Mouse (Mus musculus): ENCODE results near the gene Med16. TPM values are rescaled to one million over a fixed set of nuclear protein-coding genes. Genes with fewer than 3 reads are reported as not detected.

Gene Med16
- polyA plus RNA-seq, 1 experiment from 2014 or later = 34.8 TPM

GRCm38 (mm10) chr10:79864351-79865188 lies 44.2 kb downstream of the Med16 start:
- 0 out of 2 replicates have a peak, but pooled peaks have one; percentile 5 for ATAC-seq (replicated peaks; ENCODE audit: insufficient number of reproducible peaks, insufficient read depth, low FRiP score, low read depth)
- peaks cover 52% of the 10 kb centered on the region for H3K36me3 ChIP-seq
- no peaks in the 10 kb centered on the region for H3K9me3 ChIP-seq (replicated peaks)
- H3K4me2 ChIP-seq = no peak overlapping the region
- peaks cover 26% of the 10 kb centered on the region for H3K4me1 ChIP-seq (replicated peaks)
- H3K9ac ChIP-seq = no peak overlapping the region
- H3K27me3 ChIP-seq = no peaks in the 10 kb centered on the region
- no peak overlapping the region for H3K4me3 ChIP-seq
- no peak overlapping the region for H3K27ac ChIP-seq
- 52% methylated on average over 10 of the region's 10 CpGs for whole genome bisulfite sequencing

GRCm38 (mm10) chr10:79862925-79863324 lies 45.8 kb downstream of the Med16 start:
- Histone ChIP-seq H3K27ac (no peak overlapping the region), H3K27me3 (no peaks in the 10 kb centered on the region), H3K36me3 (peaks cover 62% of the 10 kb centered on the region), H3K9me3 (replicated peaks) (no peaks in the 10 kb centered on the region), H3K4me3 (no peak overlapping the region), H3K4me1 (replicated peaks) (peaks cover 43% of the 10 kb centered on the region), H3K9ac (no peak overlapping the region), H3K4me2 (no peak overlapping the region)
- 61% methylated on average over 10 of the region's 10 CpGs for WGBS
- ATAC-seq (replicated peaks; ENCODE audit: insufficient number of reproducible peaks, insufficient read depth, low FRiP score, low read depth) = no peak

- no peak for ATAC-seq (replicated peaks; ENCODE audit: insufficient number of reproducible peaks, insufficient read depth, low FRiP score, low read depth)
These were observed 46.5 kb downstream of the Med16 start for GRCm38 (mm10) chr10:79862049-79862788.

GRCm38 (mm10) chr10:79861230-79862048 lies 47.3 kb downstream of the Med16 start:
- no peaks in the 10 kb centered on the region for H3K27me3 ChIP-seq
- no peak for ATAC-seq (replicated peaks; ENCODE audit: insufficient number of reproducible peaks, insufficient read depth, low FRiP score, low read depth)
- no peak overlapping the region for H3K4me2 ChIP-seq
- H3K4me1 ChIP-seq (replicated peaks) = peaks cover 58% of the 10 kb centered on the region
- peaks cover 65% of the 10 kb centered on the region for H3K36me3 ChIP-seq
- 80% methylated on average over 25 of the region's 25 CpGs for WGBS
- no peak overlapping the region for H3K4me3 ChIP-seq
- H3K9ac ChIP-seq = no peak overlapping the region
- H3K27ac ChIP-seq = 0 out of 2 replicates have a peak overlapping the region, but pooled peaks have one; percentile 7
- no peaks in the 10 kb centered on the region for H3K9me3 ChIP-seq (replicated peaks)

More at GRCm38 (mm10) chr10:79862049-79862788, 46.5 kb downstream of the Med16 start:
- Histone ChIP-seq H3K4me3 (no peak overlapping the region), H3K36me3 (peaks cover 62% of the 10 kb centered on the region), H3K4me1 (replicated peaks) (peaks cover 50% of the 10 kb centered on the region), H3K4me2 (no peak overlapping the region), H3K9ac (no peak overlapping the region), H3K27ac (no peak overlapping the region), H3K27me3 (no peaks in the 10 kb centered on the region), H3K9me3 (replicated peaks) (no peaks in the 10 kb centered on the region)
- 88% methylated on average over 23 of the region's 23 CpGs for WGBS

- H3K9me3 ChIP-seq (replicated peaks) = no peaks in the 10 kb centered on the region
- H3K4me1 ChIP-seq (replicated peaks) = peaks cover 55% of the 10 kb centered on the region
- no peak for ATAC-seq (replicated peaks; ENCODE audit: insufficient number of reproducible peaks, insufficient read depth, low FRiP score, low read depth)
- H3K4me2 ChIP-seq = no peak overlapping the region
- no peak overlapping the region for H3K9ac ChIP-seq
- no peak overlapping the region for H3K27ac ChIP-seq
- no peaks in the 10 kb centered on the region for H3K27me3 ChIP-seq
- no peak overlapping the region for H3K4me3 ChIP-seq
- H3K36me3 ChIP-seq = peaks cover 67% of the 10 kb centered on the region
- 91% methylated on average over 26 of the region's 26 CpGs for WGBS
These were observed 48.4 kb downstream of the Med16 start for GRCm38 (mm10) chr10:79860079-79860911.

- Histone ChIP-seq H3K9me3 (replicated peaks) (no peaks in the 10 kb centered on the region), H3K27ac (peak overlapping the region; percentile 27; the same call in 1 of the 2 replicates), H3K27me3 (no peaks in the 10 kb centered on the region), H3K9ac (0 out of 2 replicates have a peak overlapping the region, but pooled peaks have one; percentile 98), H3K4me3 (no peak overlapping the region), H3K4me1 (replicated peaks) (peaks cover 50% of the 10 kb centered on the region), H3K4me2 (peak overlapping the region; percentile 79), H3K36me3 (peaks cover 60% of the 10 kb centered on the region)
- no peak for ATAC-seq (replicated peaks; ENCODE audit: insufficient number of reproducible peaks, insufficient read depth, low FRiP score, low read depth)
- 68% methylated on average over 11 of the region's 11 CpGs for WGBS
These were observed 49.6 kb downstream of the Med16 start for GRCm38 (mm10) chr10:79859116-79859515.

- H3K9ac ChIP-seq = peak overlapping the region; percentile 98; the same call in 1 of the 2 replicates
- peak overlapping the region; percentile 97 for H3K4me3 ChIP-seq
- peak overlapping the region; percentile 100 for H3K27ac ChIP-seq
- H3K9me3 ChIP-seq (replicated peaks) = no peaks in the 10 kb centered on the region
- 32% methylated on average over 17 of the region's 17 CpGs for WGBS
- H3K27me3 ChIP-seq = no peaks in the 10 kb centered on the region
- peaks cover 55% of the 10 kb centered on the region for H3K36me3 ChIP-seq
- peak overlapping the region; percentile 79 for H3K4me2 ChIP-seq
- ATAC-seq (replicated peaks; ENCODE audit: insufficient number of reproducible peaks, insufficient read depth, low FRiP score, low read depth) = peak; percentile 23
- peaks cover 52% of the 10 kb centered on the region for H3K4me1 ChIP-seq (replicated peaks)
These were observed 50.2 kb downstream of the Med16 start for GRCm38 (mm10) chr10:79858416-79859074.

- Histone ChIP-seq H3K9ac (peak overlapping the region; percentile 98), H3K4me3 (peak overlapping the region; percentile 97), H3K36me3 (peaks cover 48% of the 10 kb centered on the region), H3K9me3 (replicated peaks) (no peaks in the 10 kb centered on the region), H3K27me3 (no peaks in the 10 kb centered on the region), H3K4me1 (replicated peaks) (peaks cover 57% of the 10 kb centered on the region), H3K4me2 (peak overlapping the region; percentile 79), H3K27ac (peak overlapping the region; percentile 100)
- WGBS = 53% methylated on average over 2 of the region's 2 CpGs
- ATAC-seq (replicated peaks; ENCODE audit: insufficient number of reproducible peaks, insufficient read depth, low FRiP score, low read depth) = no peak
These were observed 50.8 kb downstream of the Med16 start for GRCm38 (mm10) chr10:79857894-79858293.

GRCm38 (mm10) chr10:79857452-79857811 lies 51.3 kb downstream of the Med16 start:
- WGBS = 10% methylated on average over 4 of the region's 4 CpGs
- peak overlapping the region; percentile 79 for H3K4me2 ChIP-seq
- H3K9me3 ChIP-seq (replicated peaks) = no peaks in the 10 kb centered on the region
- peak overlapping the region; percentile 97 for H3K4me3 ChIP-seq
- peak overlapping the region; percentile 100 for H3K27ac ChIP-seq
- H3K9ac ChIP-seq = peak overlapping the region; percentile 98
- H3K27me3 ChIP-seq = no peaks in the 10 kb centered on the region
- peaks cover 61% of the 10 kb centered on the region for H3K4me1 ChIP-seq (replicated peaks)
- no peak for ATAC-seq (replicated peaks; ENCODE audit: insufficient number of reproducible peaks, insufficient read depth, low FRiP score, low read depth)
- peaks cover 44% of the 10 kb centered on the region for H3K36me3 ChIP-seq

Data from heart, embryonic 15.5 days (tissue).